Mouse (Mus musculus): ENCODE results near the gene Tmbim4.

Tmbim4 gene

DNA sequence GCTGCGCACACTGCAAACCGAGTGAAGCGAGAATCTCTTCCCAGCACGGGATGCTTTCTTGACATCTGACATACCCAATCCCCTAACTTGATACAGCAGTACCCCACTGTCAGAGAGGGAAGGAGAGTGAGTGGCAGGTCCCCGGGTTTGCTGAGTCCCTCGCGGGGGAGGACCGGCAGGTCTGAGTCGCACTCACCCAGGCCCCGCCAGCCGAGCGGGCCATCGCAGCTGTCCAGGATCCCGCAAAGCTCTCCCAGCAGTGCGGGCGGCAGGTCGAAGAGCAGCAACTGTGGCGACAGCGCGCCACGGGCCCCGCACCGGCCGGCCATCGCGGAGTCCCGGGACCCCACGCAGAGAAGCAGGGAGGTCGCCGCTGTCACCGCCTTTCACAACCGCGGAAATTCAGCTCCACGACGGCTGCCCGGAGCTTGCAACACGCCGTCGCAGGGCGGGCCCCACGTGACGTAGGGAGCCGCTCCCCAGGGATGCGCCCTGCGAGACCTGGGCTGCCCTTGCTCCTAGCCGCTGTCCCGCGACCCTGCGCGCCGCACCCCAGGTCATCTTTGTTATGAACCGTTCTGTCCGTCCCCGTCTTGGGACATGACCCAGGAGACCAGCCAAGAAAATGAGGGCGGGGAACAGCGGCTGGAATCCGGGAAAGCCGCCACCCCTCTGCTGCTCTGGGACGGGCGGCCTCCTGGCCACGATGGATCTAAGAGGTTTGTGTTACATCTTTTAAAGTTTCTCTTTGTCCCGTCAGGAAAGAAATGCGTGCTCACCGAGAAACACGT, at the start of gene Tmbim4:
TSS of gene Tmbim4 (plus strand) at position 460 of the 791 bp plus-strand sequence.
- peak; percentile 68 for DNase-seq

- DNase-seq = no peak
Measured at GRCm38 (mm10) chr10:120151672-120152071, 49.7 kb upstream of the Tmbim4 start.

DNA sequence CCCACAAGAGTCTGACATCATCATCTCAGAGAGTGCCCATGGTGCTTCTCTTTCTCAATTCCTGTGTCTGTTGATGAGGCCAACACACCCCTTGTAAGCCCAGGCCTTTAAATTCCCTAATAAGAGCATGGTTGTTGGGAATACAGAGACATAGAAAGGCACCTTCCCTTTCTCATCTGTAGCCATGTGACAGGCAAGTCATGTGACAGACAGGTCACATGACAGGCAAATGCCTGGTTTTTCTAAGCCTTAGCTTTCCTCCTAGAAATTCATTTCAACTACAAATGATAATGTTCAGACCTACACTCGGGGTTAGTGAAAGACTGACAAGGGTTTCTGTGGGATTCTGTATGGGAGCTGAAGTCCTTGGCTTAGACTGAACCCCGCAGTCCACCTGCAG, 47.5 kb upstream of the Tmbim4 start:
- DNase-seq = no peak

GRCm38 (mm10) chr10:120160533-120160932, 40.9 kb upstream of the Tmbim4 start:
- DNase-seq = no peak

DNA sequence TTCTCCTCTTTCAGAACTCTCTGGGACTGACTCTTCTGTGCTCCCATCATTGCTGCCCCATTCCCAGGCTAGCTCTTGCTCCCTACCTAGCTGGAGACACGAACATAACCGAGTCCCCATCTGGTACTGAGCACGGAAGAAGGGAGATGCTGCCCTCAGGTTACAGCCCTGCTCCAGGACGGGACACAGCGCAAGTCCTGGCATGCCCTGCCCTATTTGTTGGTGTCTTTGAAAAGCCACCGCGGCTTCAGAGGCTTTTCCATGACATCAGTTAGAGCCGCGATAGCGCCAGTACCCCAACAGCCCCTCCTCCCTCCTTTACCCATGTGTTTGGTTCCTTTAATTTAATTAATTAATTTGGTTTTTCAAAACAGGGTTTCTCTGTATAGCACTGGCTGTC, 38.5 kb upstream of the Tmbim4 start:
- DNase-seq = no peak

DNA sequence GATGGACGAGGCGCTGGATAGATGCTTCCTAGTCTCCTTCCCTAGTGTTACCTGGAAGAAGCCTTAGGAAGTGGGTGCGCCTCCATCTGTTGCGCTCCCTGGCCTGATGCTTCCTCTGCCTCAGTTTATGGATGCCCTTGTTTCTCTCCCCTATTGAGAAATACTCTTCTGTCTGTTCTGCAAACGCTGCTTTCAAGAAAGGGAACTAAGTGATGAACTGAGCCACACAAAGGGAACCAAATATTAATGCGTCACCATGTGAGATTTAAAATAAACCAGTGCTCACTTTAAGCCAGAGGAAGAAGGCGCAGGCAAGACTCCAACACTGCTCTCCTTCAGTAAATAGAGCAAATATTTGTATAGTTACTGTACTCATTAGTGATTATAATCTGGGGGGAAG, 37.9 kb upstream of the Tmbim4 start:
- DNase-seq = peak; percentile 6

DNA sequence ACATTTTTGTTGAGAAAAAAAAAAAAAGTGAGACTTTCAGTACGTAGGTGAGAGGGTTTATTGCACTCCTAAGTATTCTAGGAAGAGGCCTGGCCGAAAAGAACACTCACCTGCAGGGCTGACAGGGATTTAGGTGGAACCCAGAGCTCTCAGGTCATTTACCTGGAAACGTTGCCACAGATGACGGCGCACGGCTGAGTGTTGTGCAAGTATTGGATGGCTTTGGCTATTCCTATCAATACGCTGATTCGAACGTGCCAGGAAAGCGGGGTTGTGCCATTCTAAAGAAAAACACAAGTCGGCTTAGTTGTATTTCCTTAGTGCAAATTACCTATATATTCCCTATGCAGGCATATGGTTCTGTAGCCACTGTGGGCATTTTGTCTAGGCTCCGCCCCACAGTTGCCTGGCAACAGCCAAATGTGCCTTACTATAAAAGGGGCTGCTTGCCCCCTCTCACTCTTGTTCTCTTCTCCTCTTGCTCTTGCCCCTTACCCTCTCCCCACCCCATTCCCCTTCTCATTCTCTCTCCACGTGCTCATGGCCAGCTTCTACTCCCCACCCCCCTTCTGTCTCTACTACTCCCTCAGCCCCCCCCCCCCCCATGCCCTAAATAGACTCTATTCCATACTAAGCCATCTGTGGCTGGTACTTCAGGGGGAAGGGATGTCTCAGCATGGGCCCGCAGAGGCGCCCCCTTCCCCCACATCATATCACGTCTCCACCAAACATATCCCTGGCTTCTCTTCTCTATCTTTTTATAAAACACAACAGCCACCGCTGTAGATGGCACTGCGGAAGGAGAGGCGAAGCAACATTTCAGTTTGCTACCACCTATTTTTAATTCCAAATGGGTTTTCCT, 36.2 kb upstream of the Tmbim4 start:
- no peak for DNase-seq

DNA sequence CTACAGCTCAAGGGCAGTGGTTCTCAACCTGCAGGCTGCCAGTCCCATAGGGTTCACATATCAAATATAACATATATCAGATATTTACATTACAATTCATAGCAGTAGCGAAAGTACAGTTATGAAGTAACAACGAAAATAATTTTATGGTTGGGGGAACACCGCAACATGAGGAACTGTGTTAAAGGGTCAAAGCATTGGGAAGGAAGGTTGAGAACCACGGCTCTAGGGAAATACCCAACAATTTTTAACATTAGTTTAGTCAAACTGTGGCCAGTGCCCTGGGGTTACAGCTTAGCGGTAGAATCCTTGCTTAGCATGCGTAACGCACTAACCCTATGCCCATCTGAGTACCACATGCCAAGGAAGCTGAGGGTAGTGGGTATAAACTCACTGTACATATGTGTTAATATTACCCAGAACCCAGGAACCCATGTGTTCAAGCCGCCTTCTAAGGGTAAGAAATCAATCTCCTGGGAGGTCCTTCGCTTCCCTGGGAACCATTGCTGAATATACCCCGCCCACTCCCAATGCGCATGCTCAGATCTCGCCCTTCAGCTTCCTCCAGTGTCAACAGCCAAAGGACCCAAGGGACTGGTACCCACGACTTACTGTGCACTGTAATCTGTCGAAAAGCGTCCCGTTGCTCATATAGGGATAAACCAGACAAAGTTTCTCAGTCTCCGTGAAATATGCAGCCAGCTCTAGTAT, 35.4 kb upstream of the Tmbim4 start:
- DNase-seq = no peak

DNA sequence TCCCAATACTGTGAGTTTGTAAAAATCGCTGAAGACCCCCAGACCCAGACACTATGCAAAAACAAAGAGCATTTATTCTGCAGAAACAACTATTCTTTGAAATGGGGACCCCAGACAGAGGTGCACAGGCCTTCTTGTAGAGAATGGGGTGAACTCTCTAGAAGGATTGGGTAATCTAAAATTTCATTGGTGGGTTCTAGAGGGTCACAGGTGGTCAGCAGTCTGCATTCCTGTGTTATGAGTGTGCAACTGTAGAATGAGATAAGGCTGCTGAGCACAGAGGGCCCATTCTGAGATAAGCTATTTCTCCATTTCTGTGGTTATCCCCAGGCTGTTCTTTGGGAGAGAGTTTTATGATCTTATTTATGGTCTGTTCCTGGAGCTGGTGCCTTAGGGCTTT, 33.3 kb upstream of the Tmbim4 start:
- no peak for DNase-seq

- no peak for DNase-seq
Measured at GRCm38 (mm10) chr10:120169064-120169463, 32.3 kb upstream of the Tmbim4 start.

GRCm38 (mm10) chr10:120169841-120170240, 31.5 kb upstream of the Tmbim4 start:
- no peak for DNase-seq

GRCm38 (mm10) chr10:120170277-120170676, 31.1 kb upstream of the Tmbim4 start:
- no peak for DNase-seq

GRCm38 (mm10) chr10:120171340-120171739, 30.1 kb upstream of the Tmbim4 start:
- no peak for DNase-seq

DNA sequence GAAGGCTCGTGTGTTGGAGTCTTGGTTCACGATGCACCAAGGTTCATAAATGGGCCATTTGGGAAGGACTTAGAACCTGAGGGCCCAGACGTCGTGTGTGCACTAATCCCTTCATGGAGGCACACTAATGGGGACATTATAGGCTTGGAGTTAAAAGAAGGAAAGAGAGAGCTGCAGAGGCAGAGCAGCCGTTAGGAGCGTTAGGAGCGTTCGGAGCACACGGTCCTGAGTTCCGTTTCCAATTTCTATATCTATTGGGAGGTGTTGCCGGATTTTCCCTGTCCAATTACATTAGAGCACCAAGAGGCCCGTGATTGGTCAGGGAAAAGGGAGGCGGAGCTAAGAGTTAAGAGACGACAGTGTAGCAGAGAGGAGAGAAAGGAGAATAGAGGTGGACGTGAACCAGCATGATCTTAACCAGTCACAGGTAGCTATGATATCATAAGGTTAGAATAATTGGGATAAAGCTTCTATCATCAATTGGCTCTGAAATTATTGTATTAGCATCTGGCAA, 27.1 kb upstream of the Tmbim4 start:
- DNase-seq = no peak

- DNase-seq = peak; percentile 69
Measured at GRCm38 (mm10) chr10:120182887-120183286, 18.5 kb upstream of the Tmbim4 start.

GRCm38 (mm10) chr10:120183342-120183741, 18.0 kb upstream of the Tmbim4 start:
- DNase-seq = no peak

DNA sequence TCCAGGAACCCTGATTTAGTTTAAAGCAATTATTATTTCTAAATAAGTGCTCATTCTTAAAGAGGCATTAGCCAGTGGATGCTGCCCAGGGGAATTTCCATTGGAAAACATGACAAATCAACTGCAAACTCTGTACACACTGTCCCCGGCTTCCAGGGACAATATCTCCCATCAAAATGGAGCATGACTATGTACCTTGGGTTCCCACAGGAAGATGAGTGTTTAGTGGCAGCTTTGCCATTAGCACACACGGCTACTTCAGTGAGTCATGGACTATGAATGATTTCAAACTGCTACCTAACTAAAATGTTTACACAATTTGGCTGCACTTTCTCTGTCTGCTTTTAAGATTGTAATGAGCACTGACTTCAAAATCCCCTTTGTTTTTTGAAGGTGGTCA, 12.9 kb upstream of the Tmbim4 start:
- DNase-seq = no peak

DNA sequence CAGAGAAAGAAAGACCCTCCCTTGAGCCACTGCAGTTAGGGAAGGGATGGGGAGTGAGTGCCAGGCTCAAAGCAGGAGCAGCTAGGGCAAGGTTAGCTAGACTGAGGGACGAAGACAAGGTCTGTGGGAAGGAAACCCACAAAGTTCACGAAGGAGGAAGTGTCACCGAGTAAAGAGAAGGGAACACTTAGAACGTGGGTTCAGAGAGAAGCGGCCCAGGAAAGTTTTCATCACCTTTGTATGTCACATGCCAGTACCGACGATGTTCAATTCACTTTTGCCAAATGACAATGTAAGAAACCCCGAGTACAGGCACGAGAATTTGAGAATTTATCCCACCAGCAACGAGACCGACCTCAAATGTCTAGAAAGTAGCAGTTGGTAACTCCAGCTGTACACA, 12.1 kb upstream of the Tmbim4 start:
- no peak for DNase-seq

DNA sequence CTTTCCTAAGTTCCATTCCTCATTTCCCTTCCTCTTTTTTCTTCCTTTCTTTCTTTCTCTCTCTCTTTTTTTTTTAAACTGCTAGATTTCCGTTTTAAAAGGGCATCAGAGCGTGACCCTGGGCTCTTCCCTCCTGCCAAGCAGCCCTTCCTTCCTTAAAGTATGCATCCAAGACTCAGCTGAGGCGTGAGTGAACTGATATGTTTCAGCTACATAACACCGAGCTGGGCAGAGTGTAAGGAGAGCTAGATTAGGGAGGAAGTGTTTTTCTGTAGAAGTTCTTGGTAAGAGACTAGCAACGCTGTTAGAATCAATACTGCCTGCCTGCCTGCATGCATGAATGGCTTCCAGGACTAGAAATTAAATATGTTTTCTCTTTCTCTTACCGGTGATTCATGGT, 11.6 kb upstream of the Tmbim4 start:
- no peak for DNase-seq

DNA sequence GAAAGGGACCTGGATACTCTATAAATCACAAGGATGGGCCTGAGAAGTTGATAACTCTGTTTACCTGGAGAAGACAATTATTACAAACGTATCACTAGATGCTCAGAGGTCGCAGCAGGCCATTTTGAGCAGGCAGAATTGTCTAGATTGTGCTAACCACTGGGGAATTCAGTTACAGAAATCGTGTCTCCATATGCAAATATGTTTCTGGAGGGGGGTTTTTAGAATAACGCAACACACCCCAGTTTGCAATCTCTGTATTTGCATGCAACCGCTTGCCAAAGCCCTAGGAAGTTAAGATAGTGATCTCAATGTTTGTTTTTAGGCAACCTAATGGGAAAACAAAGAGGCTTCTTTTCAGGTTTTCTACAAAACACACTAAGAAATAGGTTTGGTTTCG, 10.2 kb upstream of the Tmbim4 start:
- DNase-seq = no peak

DNA sequence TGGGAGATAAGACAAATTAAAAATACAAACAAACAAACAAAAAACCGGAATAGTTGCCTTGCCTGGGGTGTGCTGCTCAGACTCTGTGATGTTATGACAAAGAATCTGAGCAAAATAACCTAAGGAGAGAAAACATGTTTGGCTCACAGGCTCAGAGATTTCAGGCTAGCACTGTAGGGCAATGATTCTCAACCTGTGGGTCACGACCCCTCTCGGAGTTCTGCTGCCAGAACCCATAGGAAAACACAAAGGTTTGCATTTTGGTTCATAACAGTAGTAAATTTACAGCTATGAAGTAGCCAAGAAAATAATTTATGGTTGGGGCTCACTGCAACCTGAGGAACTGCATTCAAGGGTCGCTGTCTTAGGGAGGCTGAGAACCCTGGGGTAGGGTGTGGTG, 9.1 kb upstream of the Tmbim4 start:
- DNase-seq = no peak

DNA sequence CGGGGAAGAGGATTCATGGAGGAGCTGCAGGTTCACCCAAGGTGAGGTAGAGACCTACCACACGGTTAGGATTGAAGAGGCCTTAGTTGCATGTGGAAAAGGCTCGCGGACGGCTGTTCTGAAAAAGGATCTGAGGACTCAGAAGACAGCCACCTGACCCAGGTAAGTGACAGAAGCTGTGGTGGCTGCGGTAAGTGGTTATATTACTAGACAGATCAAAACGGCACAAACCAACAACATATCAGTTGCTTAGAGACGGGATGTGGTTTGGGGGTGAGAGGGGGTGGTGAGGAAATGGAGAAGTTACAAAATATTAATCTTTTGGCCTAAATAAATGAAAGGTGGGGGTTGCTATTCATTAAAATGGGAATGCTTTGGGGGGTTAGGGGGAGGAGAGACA, 8.1 kb upstream of the Tmbim4 start:
- no peak for DNase-seq

Data from kidney, adult 9 months (tissue).